Mouse (Mus musculus): ENCODE data around the gene Setd3.

GRCm38 (mm10) chr12:108221712-108222111 is 42.6 kb upstream of the Setd3 start:
- TF ChIP-seq CTCF (IDR thresholded peaks at IDR 0.05; ENCODE audit: borderline replicate concordance, insufficient read depth, low read length) (no peak), POLR2A (IDR thresholded peaks at IDR 0.05; ENCODE audit: low read depth, low read length) (no peak)
